Mouse (Mus musculus) kidney, adult 8-10 months (tissue): ENCODE measurements around the gene Kcns3.
"Not testable (repeated sequence)": the region's sequence is repeated elsewhere in the genome, so short reads cannot be mapped to it uniquely, and the experiment has no call there.

Source experiments
- DNase-seq, 2 experiments: peaks; one replicate each; pipeline ENCODE4 v3.0.0; 2022

The Kcns3 gene

GRCm38 (mm10) chr12:11066865-11067264 lies 84.0 kb downstream of the Kcns3 start:
- DNase-seq: no peak

- not testable (repeated sequence) for DNase-seq
Measured at GRCm38 (mm10) chr12:11052676-11053075, 98.2 kb downstream of the Kcns3 start.

- DNase-seq: no peak
Measured at GRCm38 (mm10) chr12:11041821-11042220, 109.0 kb downstream of the Kcns3 start.
